Mouse (Mus musculus): ENCODE data around the gene Cuedc1. TPM values are rescaled to one million over a fixed set of nuclear protein-coding genes. Genes with fewer than 3 reads are reported as not detected.

Gene Cuedc1
- polyA plus RNA-seq, 1 experiment from 2014 or later: 37.8 TPM

DNA sequence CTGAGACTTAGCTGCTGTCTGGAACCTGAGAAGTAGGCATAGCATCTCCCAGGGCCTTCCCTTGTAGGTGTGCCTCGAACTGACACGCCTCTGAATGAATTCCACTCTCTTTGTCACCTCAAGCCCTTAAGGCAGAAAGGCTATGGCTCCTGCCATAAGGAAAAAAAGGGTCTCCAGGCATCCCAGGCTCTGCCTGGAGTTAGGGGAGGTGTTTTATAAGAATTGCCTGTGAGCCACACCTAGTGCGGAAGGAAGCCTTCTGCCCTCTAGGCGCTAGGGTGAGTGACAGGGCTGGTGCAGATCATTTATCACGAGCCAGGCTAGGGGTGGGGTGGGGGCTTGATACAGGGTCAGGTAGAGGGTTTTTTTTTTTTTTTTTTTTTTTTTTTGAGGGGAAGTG lies 25.2 kb downstream of the Cuedc1 start:
- Histone ChIP-seq H3K4me3 (replicated peaks; ENCODE audit: low read length) (no peak overlapping the region), H3K27ac (no peak overlapping the region)

DNA sequence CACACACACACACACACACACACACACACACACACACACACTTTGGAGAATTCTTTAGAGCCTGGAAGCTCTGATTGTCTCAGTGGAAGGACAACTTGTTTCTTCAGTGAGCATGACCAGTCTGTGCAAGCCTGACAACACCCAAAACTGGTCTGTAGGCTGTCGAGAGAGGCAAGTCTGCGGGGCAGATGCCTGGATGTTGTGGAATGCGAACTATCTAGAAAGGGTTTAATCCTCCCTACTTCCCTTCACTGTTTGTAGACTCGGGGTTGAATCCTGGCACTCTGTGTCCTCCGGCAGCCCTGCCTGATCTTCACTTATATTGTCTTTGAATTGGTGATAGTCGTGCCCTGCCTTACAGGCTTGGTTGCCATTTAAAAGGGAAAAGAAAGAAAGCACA lies 25.9 kb downstream of the Cuedc1 start:
- Histone ChIP-seq H3K9ac (no peak overlapping the region), H3K27me3 (ENCODE audit: control insufficient read depth, insufficient read depth, low read length) (no peaks in the 10 kb centered on the region), H3K4me2 (replicated peaks) (no peak overlapping the region), H3K9me3 (ENCODE audit: control insufficient read depth, low read length) (no peaks in the 10 kb centered on the region), H3K36me3 (replicated peaks; ENCODE audit: control insufficient read depth, insufficient read depth) (no peaks in the 10 kb centered on the region), H3K4me1 (replicated peaks; ENCODE audit: control insufficient read depth, insufficient read depth, low read length) (peaks cover 30% of the 10 kb centered on the region), H3K4me3 (replicated peaks; ENCODE audit: low read length) (no peak overlapping the region), H3K27ac (no peak overlapping the region)
- 37% methylated on average over 6 of the region's 6 CpGs for WGBS
- no peak for ATAC-seq (ENCODE audit: low FRiP score)
- DNase-seq (ENCODE audit: low spot score): no peak

More for the DNA sequence above, 25.2 kb downstream of the Cuedc1 start:
- DNase-seq (ENCODE audit: low spot score): no peak
- WGBS: 72% methylated on average over 5 of the region's 5 CpGs
- H3K4me2 ChIP-seq (replicated peaks): no peak overlapping the region
- peaks cover 37% of the 10 kb centered on the region for H3K4me1 ChIP-seq (replicated peaks; ENCODE audit: control insufficient read depth, insufficient read depth, low read length)
- no peaks in the 10 kb centered on the region for H3K27me3 ChIP-seq (ENCODE audit: control insufficient read depth, insufficient read depth, low read length)
- no peak overlapping the region for H3K9ac ChIP-seq
- H3K9me3 ChIP-seq (ENCODE audit: control insufficient read depth, low read length): no peaks in the 10 kb centered on the region
- no peaks in the 10 kb centered on the region for H3K36me3 ChIP-seq (replicated peaks; ENCODE audit: control insufficient read depth, insufficient read depth)
- ATAC-seq (ENCODE audit: low FRiP score): no peak

DNA sequence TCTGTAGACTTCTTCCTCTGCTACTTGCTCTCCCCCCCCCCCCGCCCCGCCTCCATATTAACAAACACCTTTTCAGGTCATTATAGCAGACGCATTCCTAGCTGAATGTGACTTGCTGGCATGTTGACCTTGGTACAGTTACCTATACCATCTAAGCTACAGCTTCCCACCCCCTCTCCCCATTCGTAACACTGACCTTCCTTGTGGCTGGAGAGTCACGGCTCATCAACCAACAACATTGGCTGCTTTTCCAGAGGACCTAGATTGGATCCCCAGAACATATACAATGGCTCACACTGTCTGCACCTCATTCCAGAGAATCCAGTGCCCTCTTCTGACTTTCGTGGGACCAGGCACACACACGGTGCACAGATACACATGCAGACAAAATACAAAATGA lies 27.6 kb downstream of the Cuedc1 start:
- Histone ChIP-seq H3K4me2 (replicated peaks) (no peak overlapping the region), H3K9me3 (ENCODE audit: control insufficient read depth, low read length) (no peaks in the 10 kb centered on the region), H3K9ac (no peak overlapping the region), H3K27ac (peak overlapping the region; percentile 73), H3K4me3 (replicated peaks; ENCODE audit: low read length) (no peak overlapping the region), H3K36me3 (replicated peaks; ENCODE audit: control insufficient read depth, insufficient read depth) (no peaks in the 10 kb centered on the region), H3K27me3 (ENCODE audit: control insufficient read depth, insufficient read depth, low read length) (no peaks in the 10 kb centered on the region), H3K4me1 (replicated peaks; ENCODE audit: control insufficient read depth, insufficient read depth, low read length) (peaks cover 18% of the 10 kb centered on the region)
- WGBS: 74% methylated on average over 7 of the region's 7 CpGs
- ATAC-seq (ENCODE audit: low FRiP score): no peak
- no peak for DNase-seq (ENCODE audit: low spot score)

DNA sequence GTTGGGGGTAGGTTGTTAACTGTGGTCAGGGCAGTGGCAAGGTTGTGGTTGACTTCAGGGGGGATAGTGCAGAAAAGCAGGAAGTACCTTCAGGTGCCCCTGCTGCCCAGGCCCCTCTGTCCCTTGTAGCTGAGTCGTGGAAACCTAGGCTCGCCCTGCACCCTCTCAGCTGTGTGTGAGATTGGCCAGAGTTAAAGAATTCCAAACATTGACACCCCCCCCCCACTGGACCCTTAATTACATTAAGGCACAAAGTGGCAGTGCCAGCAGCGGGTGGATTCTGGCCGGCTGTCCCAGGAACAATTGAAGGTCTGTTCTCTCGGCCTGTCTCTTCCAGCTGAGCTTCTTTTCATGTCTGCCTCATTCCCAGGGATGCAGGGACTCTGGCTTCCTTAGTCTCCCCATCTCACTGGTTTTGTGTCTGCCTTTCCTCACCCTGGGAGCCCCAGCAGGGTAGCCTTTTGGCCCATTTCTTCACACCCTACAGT lies 28.5 kb downstream of the Cuedc1 start:
- Histone ChIP-seq H3K4me3 (replicated peaks; ENCODE audit: low read length) (no peak overlapping the region), H3K9ac (no peak overlapping the region), H3K27ac (peak overlapping the region; percentile 73), H3K36me3 (replicated peaks; ENCODE audit: control insufficient read depth, insufficient read depth) (no peaks in the 10 kb centered on the region), H3K9me3 (ENCODE audit: control insufficient read depth, low read length) (no peaks in the 10 kb centered on the region), H3K27me3 (ENCODE audit: control insufficient read depth, insufficient read depth, low read length) (no peaks in the 10 kb centered on the region), H3K4me2 (replicated peaks) (no peak overlapping the region), H3K4me1 (replicated peaks; ENCODE audit: control insufficient read depth, insufficient read depth, low read length) (peaks cover 18% of the 10 kb centered on the region)
- DNase-seq (ENCODE audit: low spot score): peak; percentile 61
- WGBS: 19% methylated on average over 5 of the region's 5 CpGs
- peak; percentile 76 for ATAC-seq (ENCODE audit: low FRiP score)

DNA sequence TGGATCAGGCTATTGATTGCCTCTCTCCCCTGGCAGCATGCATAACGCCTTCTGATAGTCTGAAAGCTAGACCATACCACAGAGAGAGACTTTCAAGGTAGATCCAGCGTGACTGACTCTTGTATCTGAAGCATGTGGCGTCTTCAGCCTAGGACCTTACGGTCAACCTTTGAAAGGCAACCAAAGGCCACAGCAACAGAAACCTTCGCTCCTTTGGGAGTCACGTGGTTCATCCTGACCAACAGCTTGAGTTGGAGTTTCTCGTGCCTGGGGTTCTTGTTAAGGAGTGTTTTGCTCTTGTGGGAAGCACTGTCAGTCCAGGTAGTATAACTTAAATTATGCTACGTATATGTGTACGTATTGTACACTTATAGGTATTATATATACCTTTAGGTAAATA lies 30.6 kb downstream of the Cuedc1 start:
- Histone ChIP-seq H3K9ac (no peak overlapping the region), H3K4me3 (replicated peaks; ENCODE audit: low read length) (no peak overlapping the region), H3K4me2 (replicated peaks) (no peak overlapping the region), H3K4me1 (replicated peaks; ENCODE audit: control insufficient read depth, insufficient read depth, low read length) (peaks cover 7% of the 10 kb centered on the region), H3K27ac (no peak overlapping the region), H3K36me3 (replicated peaks; ENCODE audit: control insufficient read depth, insufficient read depth) (peaks cover 3% of the 10 kb centered on the region; the same call in 1 of the 2 replicates), H3K9me3 (ENCODE audit: control insufficient read depth, low read length) (no peaks in the 10 kb centered on the region), H3K27me3 (ENCODE audit: control insufficient read depth, insufficient read depth, low read length) (no peaks in the 10 kb centered on the region)
- no peak for DNase-seq (ENCODE audit: low spot score)
- no peak for ATAC-seq (ENCODE audit: low FRiP score)
- WGBS: 90% methylated on average over 9 of the region's 9 CpGs

DNA sequence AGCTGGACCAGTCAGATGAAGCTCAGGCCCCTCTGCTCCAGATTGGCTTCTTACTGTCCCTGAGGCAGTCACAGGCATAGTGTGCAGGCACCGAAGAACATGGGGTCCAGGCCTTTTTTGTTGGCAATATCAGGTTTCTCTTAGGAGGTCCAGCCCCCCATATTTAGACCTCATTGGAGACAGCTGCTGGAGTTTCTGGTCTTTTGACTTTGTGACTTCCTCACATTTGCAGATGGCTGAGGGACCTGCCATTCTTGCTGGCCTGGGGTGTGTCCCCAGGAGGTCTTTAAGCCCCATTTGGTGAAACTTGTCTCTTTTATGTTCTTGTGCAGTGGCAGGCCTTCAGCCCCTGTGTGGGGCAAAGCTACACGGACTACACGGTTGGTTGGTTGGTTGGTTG lies 31.4 kb downstream of the Cuedc1 start:
- Histone ChIP-seq H3K4me2 (replicated peaks) (no peak overlapping the region), H3K27me3 (ENCODE audit: control insufficient read depth, insufficient read depth, low read length) (no peaks in the 10 kb centered on the region), H3K4me3 (replicated peaks; ENCODE audit: low read length) (no peak overlapping the region), H3K9ac (no peak overlapping the region), H3K9me3 (ENCODE audit: control insufficient read depth, low read length) (no peaks in the 10 kb centered on the region), H3K36me3 (replicated peaks; ENCODE audit: control insufficient read depth, insufficient read depth) (peaks cover 8% of the 10 kb centered on the region; the same call in 1 of the 2 replicates), H3K4me1 (replicated peaks; ENCODE audit: control insufficient read depth, insufficient read depth, low read length) (peaks cover under 1% of the 10 kb centered on the region), H3K27ac (no peak overlapping the region)
- DNase-seq (ENCODE audit: low spot score) (no peak), ATAC-seq (ENCODE audit: low FRiP score) (no peak)
- 55% methylated on average over 3 of the region's 3 CpGs for WGBS

DNA sequence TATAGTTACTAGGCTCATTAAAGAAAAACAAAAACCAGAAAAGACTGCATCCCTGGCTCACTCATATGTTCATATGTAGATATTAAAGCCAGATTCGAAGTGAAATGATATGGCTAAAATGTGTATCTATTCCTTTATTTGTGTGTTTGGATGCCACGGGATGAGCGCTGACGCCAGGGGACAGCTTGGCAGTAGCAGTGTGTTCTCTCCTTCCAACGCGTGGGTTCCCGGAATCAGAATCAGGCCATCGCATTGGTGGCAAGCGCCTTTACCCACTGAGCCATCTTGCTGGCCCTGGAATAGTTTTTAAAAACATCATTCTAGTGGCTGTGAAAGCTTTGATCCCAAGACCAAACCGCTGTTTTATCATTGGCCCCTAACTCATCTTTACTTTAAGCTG lies 32.1 kb downstream of the Cuedc1 start:
- WGBS: 94% methylated on average over 10 of the region's 10 CpGs
- H3K27ac ChIP-seq: no peak overlapping the region
- no peak overlapping the region for H3K4me2 ChIP-seq (replicated peaks)
- no peak overlapping the region for H3K4me3 ChIP-seq (replicated peaks; ENCODE audit: low read length)
- no peaks in the 10 kb centered on the region for H3K9me3 ChIP-seq (ENCODE audit: control insufficient read depth, low read length)
- ATAC-seq (ENCODE audit: low FRiP score): no peak
- no peak overlapping the region for H3K9ac ChIP-seq
- H3K36me3 ChIP-seq (replicated peaks; ENCODE audit: control insufficient read depth, insufficient read depth): peaks cover 8% of the 10 kb centered on the region; the same call in 1 of the 2 replicates
- DNase-seq (ENCODE audit: low spot score): no peak
- H3K4me1 ChIP-seq (replicated peaks; ENCODE audit: control insufficient read depth, insufficient read depth, low read length): no peaks in the 10 kb centered on the region; the same call in none of the 2 replicates
- no peaks in the 10 kb centered on the region for H3K27me3 ChIP-seq (ENCODE audit: control insufficient read depth, insufficient read depth, low read length)

DNA sequence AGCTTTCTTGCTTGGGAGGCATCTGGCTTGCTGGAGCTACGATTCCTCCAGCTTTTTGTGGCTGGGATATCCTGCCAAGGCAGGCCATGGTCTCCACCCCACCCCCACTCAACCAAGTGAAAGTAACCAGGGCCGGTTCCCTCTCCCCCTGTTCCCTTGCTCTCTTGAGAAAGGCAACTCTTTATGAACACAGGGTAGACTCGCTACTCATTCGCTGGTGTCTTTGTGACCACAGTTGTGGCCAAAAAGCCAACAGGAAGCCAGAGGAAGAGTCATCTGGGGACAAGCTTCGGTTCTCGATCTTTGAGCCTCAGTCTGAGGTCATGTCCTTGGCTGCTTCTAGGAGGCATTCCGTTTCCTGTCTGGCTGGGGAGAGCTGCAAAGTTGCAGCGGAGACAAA lies 34.0 kb downstream of the Cuedc1 start:
- Histone ChIP-seq H3K9me3 (ENCODE audit: control insufficient read depth, low read length) (no peaks in the 10 kb centered on the region), H3K4me1 (replicated peaks; ENCODE audit: control insufficient read depth, insufficient read depth, low read length) (no peaks in the 10 kb centered on the region; the same call in 1 of the 2 replicates), H3K36me3 (replicated peaks; ENCODE audit: control insufficient read depth, insufficient read depth) (peaks cover 8% of the 10 kb centered on the region; the same call in 1 of the 2 replicates), H3K27me3 (ENCODE audit: control insufficient read depth, insufficient read depth, low read length) (no peaks in the 10 kb centered on the region), H3K4me2 (replicated peaks) (no peak overlapping the region), H3K4me3 (replicated peaks; ENCODE audit: low read length) (no peak overlapping the region), H3K9ac (no peak overlapping the region), H3K27ac (no peak overlapping the region)
- ATAC-seq (ENCODE audit: low FRiP score) (no peak), DNase-seq (ENCODE audit: low spot score) (no peak)
- 73% methylated on average over 8 of the region's 8 CpGs for WGBS

DNA sequence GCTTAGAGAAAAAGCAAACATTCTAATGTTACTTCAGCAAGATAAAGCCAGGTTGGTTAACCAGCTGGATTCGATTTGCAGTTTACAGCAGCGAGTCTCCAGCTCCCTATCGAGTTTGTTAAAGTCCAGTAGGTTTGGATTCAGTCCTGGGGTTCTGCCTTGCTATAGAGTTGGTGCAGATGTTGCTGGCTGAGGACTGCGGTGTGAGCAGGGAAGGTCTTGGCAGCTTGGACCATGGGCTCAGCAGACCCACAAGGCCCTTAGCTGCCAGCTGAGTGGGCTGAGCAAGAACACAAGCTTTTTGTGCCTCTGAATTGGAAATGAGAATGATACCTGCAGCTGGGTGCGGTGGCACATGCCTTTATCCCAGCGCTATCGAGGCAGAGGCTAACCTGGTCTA lies 37.4 kb downstream of the Cuedc1 start:
- WGBS: 67% methylated on average over 7 of the region's 7 CpGs
- H3K4me3 ChIP-seq (replicated peaks; ENCODE audit: low read length): no peak overlapping the region
- ATAC-seq (ENCODE audit: low FRiP score): no peak

More for the DNA sequence above, 37.4 kb downstream of the Cuedc1 start:
- H3K4me2 ChIP-seq (replicated peaks): no peak overlapping the region
- H3K9me3 ChIP-seq (ENCODE audit: control insufficient read depth, low read length): no peaks in the 10 kb centered on the region
- H3K9ac ChIP-seq: no peak overlapping the region
- peaks cover 8% of the 10 kb centered on the region; the same call in 1 of the 2 replicates for H3K36me3 ChIP-seq (replicated peaks; ENCODE audit: control insufficient read depth, insufficient read depth)
- H3K4me1 ChIP-seq (replicated peaks; ENCODE audit: control insufficient read depth, insufficient read depth, low read length): peaks cover 28% of the 10 kb centered on the region
- no peaks in the 10 kb centered on the region for H3K27me3 ChIP-seq (ENCODE audit: control insufficient read depth, insufficient read depth, low read length)
- DNase-seq (ENCODE audit: low spot score): no peak
- no peak overlapping the region for H3K27ac ChIP-seq

All from hindbrain, embryonic 14.5 days (tissue).